Mouse (Mus musculus) hindbrain, embryonic 14.5 days (tissue): ENCODE measurements around the gene Nav2. TPM values are rescaled to one million over a fixed set of nuclear protein-coding genes. Genes with fewer than 3 reads are reported as not detected.
A peak's percentile ranks its signal among the peaks of the same experiment; 100 is the strongest.

Experiments
- ATAC-seq: fragments of 200-750 bp; cut with Nextera tagmentation; 2 replicates; pipeline ENCODE4 v1.8.0; 2017; ENCODE audit warnings: moderate number of reproducible peaks, mild to moderate bottlenecking, moderate TSS enrichment, moderate library complexity; ENCODE audit not compliant: low FRiP score
- DNase-seq: peaks from one replicate; pipeline ENCODE4 v3.0.0-alpha.2; 2015; ENCODE audit warnings: low spot score
- H3K27ac ChIP-seq: fragments of 300-500 bp; sonication (generic); 2 replicates; pipeline ENCODE4 v1.5.1; 2014; ENCODE audit warnings: mild to moderate bottlenecking, moderate library complexity
- H3K27me3 ChIP-seq: fragments of 300-500 bp; sonication (generic); 2 replicates; pipeline ENCODE4 v1.6.1; 2014; ENCODE audit warnings: mild to moderate bottlenecking, low read length, mixed read lengths; ENCODE audit not compliant: control insufficient read depth, insufficient read depth
- H3K36me3 ChIP-seq: fragments of 300-500 bp; sonication (generic); replicated peaks from 2 replicates; pipeline ENCODE4 v1.6.1; 2014; ENCODE audit not compliant: control insufficient read depth, insufficient read depth
- H3K4me1 ChIP-seq: fragments of 300-500 bp; sonication (generic); replicated peaks from 2 replicates; pipeline ENCODE4 v1.6.1; 2014; ENCODE audit warnings: antibody characterized with exemption, low read length, mixed read lengths; ENCODE audit not compliant: control insufficient read depth, insufficient read depth
- H3K4me2 ChIP-seq: fragments of 300-500 bp; sonication (generic); replicated peaks from 2 replicates; pipeline ENCODE4 v1.6.1; 2014; ENCODE audit warnings: mild to moderate bottlenecking, moderate library complexity
- H3K4me3 ChIP-seq: fragments of 300-500 bp; sonication (generic); replicated peaks from 2 replicates; pipeline ENCODE4 v1.5.1; 2014; ENCODE audit warnings: mild to moderate bottlenecking, low read length
- H3K9ac ChIP-seq: fragments of 300-500 bp; sonication (generic); 2 replicates; pipeline ENCODE4 v1.6.1; 2014
- H3K9me3 ChIP-seq: fragments of 300-500 bp; sonication (generic); 2 replicates; pipeline ENCODE4 v1.6.1; 2016; ENCODE audit warnings: low read length; ENCODE audit not compliant: control insufficient read depth
- WGBS: fragments of 180-500 bp; shearing (Covaris S2); extraction: QIAGEN DNeasy Blood & Tissue Kit; methylation state at CpG from one replicate; pipeline ENCODE4 v1.1.7; 2014; 5-methylcytosine and 5-hydroxymethylcytosine counted together
- polyA plus RNA-seq: library from polyadenylated mRNA; unstranded; fragments of >200 nt; fragmentation: Nextera tagmentation; extraction: Ambion mirVana; gene quantifications from 2 replicates; pipeline ENCODE4 v1.2.1, GENCODE M21; 2014

Nav2 gene
- polyA plus RNA-seq, 1 experiment from 2014 or later: 28.2 TPM

GRCm38 (mm10) chr7:49243079-49243478 lies 334.6 kb downstream of the Nav2 start:
- no peaks in the 10 kb centered on the region for H3K36me3 ChIP-seq
- no peaks in the 10 kb centered on the region; the same call in 1 of the 2 replicates for H3K27me3 ChIP-seq
- DNase-seq: no peak
- WGBS: 91% methylated on average over 4 of the region's 4 CpGs
- no peak for ATAC-seq
- H3K27ac ChIP-seq: no peak overlapping the region
- no peak overlapping the region for H3K4me3 ChIP-seq
- H3K9ac ChIP-seq: no peak overlapping the region
- H3K9me3 ChIP-seq: no peaks in the 10 kb centered on the region
- H3K4me1 ChIP-seq: peaks cover 14% of the 10 kb centered on the region; the same call in 1 of the 2 replicates
- H3K4me2 ChIP-seq: no peak overlapping the region

GRCm38 (mm10) chr7:49245537-49246239 lies 337.2 kb downstream of the Nav2 start:
- WGBS: under 1% methylated on average over 51 of the region's 68 CpGs
- H3K4me1 ChIP-seq: peaks cover 32% of the 10 kb centered on the region

GRCm38 (mm10) chr7:49246240-49246578 lies 337.7 kb downstream of the Nav2 start:
- DNase-seq (peak; percentile 36), ATAC-seq (no peak; the same call in 1 of the 2 replicates)
- Histone ChIP-seq H3K4me1 (peaks cover 32% of the 10 kb centered on the region), H3K4me3 (peak overlapping the region; percentile 55), H3K27me3 (no peaks in the 10 kb centered on the region; the same call in 1 of the 2 replicates), H3K4me2 (peak overlapping the region; percentile 97), H3K9ac (peak overlapping the region; percentile 78), H3K36me3 (no peaks in the 10 kb centered on the region), H3K9me3 (no peaks in the 10 kb centered on the region), H3K27ac (peak overlapping the region; percentile 83)
- under 1% methylated on average over 31 of the region's 31 CpGs for WGBS

More at GRCm38 (mm10) chr7:49245537-49246239, 337.2 kb downstream of the Nav2 start:
- DNase-seq (peak; percentile 93), ATAC-seq (peak; percentile 96)
- peak overlapping the region; percentile 78 for H3K9ac ChIP-seq
- no peaks in the 10 kb centered on the region for H3K36me3 ChIP-seq
- peak overlapping the region; percentile 83 for H3K27ac ChIP-seq
- H3K4me2 ChIP-seq: peak overlapping the region; percentile 97
- H3K4me3 ChIP-seq: peak overlapping the region; percentile 55
- no peaks in the 10 kb centered on the region for H3K9me3 ChIP-seq
- no peaks in the 10 kb centered on the region; the same call in 1 of the 2 replicates for H3K27me3 ChIP-seq

- Histone ChIP-seq H3K9me3 (no peaks in the 10 kb centered on the region), H3K4me3 (peak overlapping the region; percentile 55), H3K4me1 (peaks cover 32% of the 10 kb centered on the region), H3K9ac (peak overlapping the region; percentile 78), H3K27me3 (no peaks in the 10 kb centered on the region; the same call in 1 of the 2 replicates), H3K4me2 (peak overlapping the region; percentile 97), H3K36me3 (no peaks in the 10 kb centered on the region), H3K27ac (peak overlapping the region; percentile 83)
- ATAC-seq: no peak
- no peak for DNase-seq
- WGBS: 2% methylated on average over 50 of the region's 50 CpGs
These were observed 338.3 kb downstream of the Nav2 start for GRCm38 (mm10) chr7:49246584-49247481.

GRCm38 (mm10) chr7:49247744-49248331 lies 339.3 kb downstream of the Nav2 start:
- H3K36me3 ChIP-seq: no peaks in the 10 kb centered on the region
- no peak for ATAC-seq
- H3K27ac ChIP-seq: no peak overlapping the region
- peak overlapping the region; percentile 78 for H3K9ac ChIP-seq
- H3K9me3 ChIP-seq: no peaks in the 10 kb centered on the region
- no peak for DNase-seq
- no peaks in the 10 kb centered on the region; the same call in 1 of the 2 replicates for H3K27me3 ChIP-seq
- WGBS: 31% methylated on average over 8 of the region's 8 CpGs
- peak overlapping the region; percentile 55 for H3K4me3 ChIP-seq
- peaks cover 32% of the 10 kb centered on the region for H3K4me1 ChIP-seq
- H3K4me2 ChIP-seq: peak overlapping the region; percentile 97

- Histone ChIP-seq H3K36me3 (no peaks in the 10 kb centered on the region), H3K9me3 (no peaks in the 10 kb centered on the region), H3K4me2 (peak overlapping the region; percentile 97), H3K4me1 (peaks cover 32% of the 10 kb centered on the region), H3K4me3 (peak overlapping the region; percentile 55), H3K27me3 (no peaks in the 10 kb centered on the region; the same call in 1 of the 2 replicates), H3K9ac (peak overlapping the region; percentile 78), H3K27ac (no peak overlapping the region)
- DNase-seq (no peak), ATAC-seq (no peak)
- WGBS: 46% methylated on average over 14 of the region's 14 CpGs
These were observed 340.0 kb downstream of the Nav2 start for GRCm38 (mm10) chr7:49248333-49249086.

GRCm38 (mm10) chr7:49249462-49249861 lies 340.9 kb downstream of the Nav2 start:
- WGBS: 69% methylated on average over 2 of the region's 2 CpGs
- H3K27me3 ChIP-seq: no peaks in the 10 kb centered on the region; the same call in 1 of the 2 replicates
- no peak overlapping the region for H3K27ac ChIP-seq
- peaks cover 32% of the 10 kb centered on the region for H3K4me1 ChIP-seq
- H3K9ac ChIP-seq: peak overlapping the region; percentile 52; the same call in 1 of the 2 replicates
- H3K9me3 ChIP-seq: no peaks in the 10 kb centered on the region
- H3K4me3 ChIP-seq: no peak overlapping the region
- H3K4me2 ChIP-seq: peak overlapping the region; percentile 97
- no peak for DNase-seq
- ATAC-seq: no peak
- H3K36me3 ChIP-seq: no peaks in the 10 kb centered on the region

GRCm38 (mm10) chr7:49249996-49250395 lies 341.5 kb downstream of the Nav2 start:
- Histone ChIP-seq H3K27ac (no peak overlapping the region), H3K9ac (peak overlapping the region; percentile 52), H3K36me3 (no peaks in the 10 kb centered on the region), H3K4me3 (0 out of 2 replicates have a peak overlapping the region, but pooled peaks have one; percentile 6), H3K27me3 (no peaks in the 10 kb centered on the region; the same call in 1 of the 2 replicates), H3K4me1 (peaks cover 32% of the 10 kb centered on the region), H3K4me2 (peak overlapping the region; percentile 97), H3K9me3 (no peaks in the 10 kb centered on the region)
- ATAC-seq: peak; percentile 16; the same call in 1 of the 2 replicates
- 10% methylated on average over 9 of the region's 9 CpGs for WGBS
- peak; percentile 91 for DNase-seq
